Mouse (Mus musculus) lung, adult 2 months (tissue): ENCODE data around the gene Gm20388. TPM values are rescaled to one million over a fixed set of nuclear protein-coding genes. Genes with fewer than 3 reads are reported as not detected.

Experiments used
- DNase-seq: peaks from one replicate; pipeline ENCODE4 v3.0.0; 2022
- H3K4me1 ChIP-seq: fragments of 200-500 bp; 2 replicates; pipeline ENCODE4 v1.6.1; 2011; ENCODE audit warnings: low read length; ENCODE audit not compliant: control insufficient read depth, insufficient read depth
- H3K4me3 ChIP-seq: fragments of 200-500 bp; replicated peaks from 2 replicates; pipeline ENCODE3; 2011; ENCODE audit warnings: low read depth, mild to moderate bottlenecking, control low read depth, low read length; ENCODE audit errors: extremely low read depth
- CTCF ChIP-seq: fragments of 200-500 bp; IDR thresholded peaks from 2 replicates; pipeline ENCODE4 v1.5.1; 2011; ENCODE audit warnings: mild to moderate bottlenecking, low read length, control low read depth; ENCODE audit not compliant: insufficient read depth
- POLR2A ChIP-seq: fragments of 200-500 bp; IDR thresholded peaks from 2 replicates; pipeline ENCODE4 v1.6.1; 2011; ENCODE audit warnings: low read depth, mild to moderate bottlenecking, control low read depth, low read length, borderline replicate concordance; ENCODE audit errors: extremely low read depth
- WGBS: fragments of 180-500 bp; shearing (Covaris S2); methylation state at CpG from one replicate; pipeline ENCODE4 v1.1.7; 2018; 5-methylcytosine and 5-hydroxymethylcytosine counted together
- polyA plus RNA-seq: library from polyadenylated mRNA; depleted of rRNA; stranded (reverse); fragments of >200 nt; gene quantifications from 2 replicates; pipeline ENCODE4 v1.2.3, GENCODE M21; 2012

Gene Gm20388
- polyA plus RNA-seq, 1 experiment = 67.8 TPM

DNA sequence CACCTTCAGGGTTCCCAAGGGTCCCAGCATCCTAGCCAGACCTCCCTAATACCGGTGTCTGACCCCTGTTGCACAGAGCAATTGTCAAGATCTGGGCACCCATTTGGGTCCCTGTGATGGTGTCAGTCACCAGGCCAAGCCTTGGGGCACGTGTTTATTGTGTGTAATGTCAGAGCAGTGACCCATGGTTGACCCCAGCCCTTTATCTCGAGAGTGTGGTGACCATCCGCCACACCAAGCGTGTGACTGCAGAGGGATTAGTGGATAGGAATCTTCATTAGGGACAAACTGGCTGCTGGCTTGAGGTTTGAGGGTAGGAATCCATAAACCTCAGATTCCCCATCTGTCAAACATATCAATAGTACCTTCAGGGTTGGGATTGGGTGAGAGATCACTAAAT is 2758.7 kb downstream of the Gm20388 start:
- no peak for TF ChIP-seq POLR2A
- TF ChIP-seq CTCF = no peak
- 37% methylated on average over 5 of the region's 5 CpGs for WGBS
- no peak overlapping the region for H3K4me3 ChIP-seq
- peaks cover 45% of the 10 kb centered on the region for H3K4me1 ChIP-seq
- no peak for DNase-seq

- DNase-seq = no peak
- 47% methylated on average over 11 of the region's 11 CpGs for WGBS
- TF ChIP-seq CTCF = no peak
- no peak for TF ChIP-seq POLR2A
Measured at GRCm38 (mm10) chr8:122670001-122670400, 2759.4 kb downstream of the Gm20388 start.

GRCm38 (mm10) chr8:122670718-122671117 is 2760.1 kb downstream of the Gm20388 start:
- no peak overlapping the region for H3K4me3 ChIP-seq
- WGBS = 75% methylated on average over 3 of the region's 3 CpGs
- H3K4me1 ChIP-seq = peaks cover 45% of the 10 kb centered on the region
- TF ChIP-seq POLR2A (no peak), CTCF (no peak)
- no peak for DNase-seq

More at GRCm38 (mm10) chr8:122670001-122670400, 2759.4 kb downstream of the Gm20388 start:
- peaks cover 43% of the 10 kb centered on the region for H3K4me1 ChIP-seq
- H3K4me3 ChIP-seq = no peak overlapping the region

DNA sequence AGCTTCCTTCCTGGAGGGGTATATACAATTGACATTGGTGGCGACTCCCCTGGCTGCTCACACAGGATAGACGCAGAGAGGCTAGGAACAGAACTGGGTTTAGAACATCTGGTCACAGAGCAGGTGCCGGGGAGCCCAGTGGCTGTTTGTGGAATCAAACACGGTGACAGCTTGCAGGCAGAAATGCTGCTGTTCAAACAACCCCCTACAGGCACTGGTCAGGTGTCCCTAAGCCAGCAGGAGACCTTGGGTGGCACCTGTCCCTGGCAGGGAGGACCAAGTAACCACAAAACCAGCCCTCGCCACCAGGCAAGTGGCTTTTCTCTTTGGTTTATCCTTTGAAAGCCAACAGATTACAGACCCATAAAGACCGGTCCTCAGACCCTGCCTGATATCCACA is 2761.3 kb downstream of the Gm20388 start:
- Histone ChIP-seq H3K4me3 (no peak overlapping the region), H3K4me1 (peaks cover 37% of the 10 kb centered on the region)
- TF ChIP-seq CTCF (no peak), POLR2A (no peak)
- DNase-seq = no peak
- WGBS = 46% methylated on average over 6 of the region's 6 CpGs

DNA sequence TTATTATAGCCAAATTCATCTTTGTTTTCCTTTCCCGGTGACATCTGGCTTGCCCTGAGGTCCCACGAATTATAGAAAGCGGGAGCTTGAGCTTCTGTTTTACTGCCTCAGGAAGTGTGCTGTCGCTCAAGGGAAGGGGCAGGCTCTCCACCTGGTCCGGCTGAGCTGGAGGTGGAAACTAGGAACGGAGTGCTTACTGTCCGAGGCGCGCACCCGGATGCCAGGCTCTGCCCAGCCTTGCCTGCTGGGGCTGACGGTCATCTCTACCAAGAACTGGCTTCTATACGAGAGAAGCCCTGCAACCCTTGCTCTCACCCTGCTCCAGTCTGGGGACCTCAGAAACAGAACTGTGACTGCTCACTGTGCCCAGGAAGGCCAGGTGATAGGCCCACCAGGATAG is 2763.3 kb downstream of the Gm20388 start:
- DNase-seq = no peak
- 61% methylated on average over 12 of the region's 12 CpGs for WGBS
- H3K4me1 ChIP-seq = peaks cover 29% of the 10 kb centered on the region
- H3K4me3 ChIP-seq = no peak overlapping the region
- no peak for TF ChIP-seq CTCF
- TF ChIP-seq POLR2A = no peak

- WGBS = 28% methylated on average over 7 of the region's 7 CpGs
- DNase-seq = no peak
- TF ChIP-seq CTCF (peak; percentile 34), POLR2A (no peak)
- peak overlapping the region; percentile 11 for H3K4me3 ChIP-seq
- H3K4me1 ChIP-seq = peaks cover 22% of the 10 kb centered on the region
Measured at GRCm38 (mm10) chr8:122674999-122675398, 2764.4 kb downstream of the Gm20388 start.

GRCm38 (mm10) chr8:122675596-122676420 is 2765.2 kb downstream of the Gm20388 start:
- no peak for TF ChIP-seq POLR2A
- no peak for TF ChIP-seq CTCF
- H3K4me1 ChIP-seq = peaks cover 19% of the 10 kb centered on the region
- 51% methylated on average over 17 of the region's 17 CpGs for WGBS
- peak overlapping the region; percentile 97 for H3K4me3 ChIP-seq
- no peak for DNase-seq

- TF ChIP-seq POLR2A (peak; percentile 85; the same call in 1 of the 2 replicates), CTCF (no peak)
- DNase-seq = peak; percentile 58
- Histone ChIP-seq H3K4me1 (peaks cover 15% of the 10 kb centered on the region), H3K4me3 (peak overlapping the region; percentile 97)
- WGBS = 11% methylated on average over 16 of the region's 16 CpGs
Measured at GRCm38 (mm10) chr8:122676621-122677480, 2766.2 kb downstream of the Gm20388 start.

DNA sequence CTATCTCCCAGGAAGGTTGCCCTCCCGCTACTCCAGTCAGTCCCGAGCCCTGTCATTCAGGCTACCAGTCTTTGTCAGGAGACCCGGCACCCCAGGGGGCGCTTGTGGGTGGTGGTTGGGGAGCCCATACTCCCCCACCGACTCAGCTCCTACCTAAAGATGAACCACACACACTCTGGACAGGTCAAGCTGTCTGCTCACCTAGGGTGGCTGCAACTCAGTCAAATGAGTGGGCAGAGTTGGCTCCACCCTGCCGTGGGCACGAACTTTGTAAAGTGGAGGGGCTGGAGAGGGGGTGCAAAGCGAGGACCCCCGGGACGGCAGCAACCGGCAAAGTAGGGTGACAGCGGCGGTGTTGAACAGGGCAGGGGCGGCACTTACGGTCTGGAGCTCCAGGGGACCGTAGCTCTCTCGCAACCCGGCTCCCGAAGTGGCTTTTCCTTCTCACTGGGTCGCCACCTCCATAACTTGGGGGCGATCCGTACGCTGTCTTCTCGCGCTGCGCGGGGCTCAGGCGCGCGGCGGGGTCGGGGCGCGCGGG is 2766.9 kb downstream of the Gm20388 start:
- 4% methylated on average over 35 of the region's 35 CpGs for WGBS
- DNase-seq = peak; percentile 54
- TF ChIP-seq POLR2A (0 out of 2 replicates have a peak, but pooled peaks have one; percentile 3), CTCF (no peak)
- peak overlapping the region; percentile 97 for H3K4me3 ChIP-seq
- peaks cover 12% of the 10 kb centered on the region for H3K4me1 ChIP-seq
